Mouse (Mus musculus): ENCODE results near the gene 4930469K13Rik.

4930469K13Rik gene

DNA sequence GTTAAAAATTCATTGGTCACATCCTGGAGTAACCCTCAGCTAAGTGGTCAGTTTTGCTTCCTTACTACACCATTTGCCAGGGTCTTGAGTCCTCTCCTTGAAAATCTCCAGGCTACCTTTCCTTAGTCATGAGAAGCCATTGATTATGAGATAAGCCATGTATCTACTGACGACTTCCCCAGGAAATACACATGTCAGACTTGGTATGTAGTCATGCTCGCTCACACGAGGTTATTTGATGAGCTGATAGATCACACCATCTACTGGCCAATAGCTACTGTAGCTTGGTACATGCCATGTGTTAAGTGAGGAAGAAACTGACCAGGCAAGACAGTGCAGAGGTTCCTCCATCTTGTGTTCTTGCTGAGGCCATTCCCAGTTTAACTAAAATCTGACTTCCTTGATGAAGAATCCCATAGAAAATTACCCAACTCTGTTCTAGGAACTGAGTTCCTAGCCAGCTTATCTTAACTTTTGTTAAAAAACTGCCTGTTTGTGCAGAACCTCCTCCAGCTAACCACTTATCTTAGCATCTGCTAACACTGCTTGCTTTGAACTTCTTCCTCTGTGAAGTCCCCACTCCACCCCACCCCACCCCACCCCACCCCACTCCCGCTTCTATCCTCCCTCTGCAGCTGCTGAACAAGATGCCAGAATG is 158.8 kb downstream of the 4930469K13Rik start:
- no peak for DNase-seq (ENCODE audit: low read depth, low spot score)

DNA sequence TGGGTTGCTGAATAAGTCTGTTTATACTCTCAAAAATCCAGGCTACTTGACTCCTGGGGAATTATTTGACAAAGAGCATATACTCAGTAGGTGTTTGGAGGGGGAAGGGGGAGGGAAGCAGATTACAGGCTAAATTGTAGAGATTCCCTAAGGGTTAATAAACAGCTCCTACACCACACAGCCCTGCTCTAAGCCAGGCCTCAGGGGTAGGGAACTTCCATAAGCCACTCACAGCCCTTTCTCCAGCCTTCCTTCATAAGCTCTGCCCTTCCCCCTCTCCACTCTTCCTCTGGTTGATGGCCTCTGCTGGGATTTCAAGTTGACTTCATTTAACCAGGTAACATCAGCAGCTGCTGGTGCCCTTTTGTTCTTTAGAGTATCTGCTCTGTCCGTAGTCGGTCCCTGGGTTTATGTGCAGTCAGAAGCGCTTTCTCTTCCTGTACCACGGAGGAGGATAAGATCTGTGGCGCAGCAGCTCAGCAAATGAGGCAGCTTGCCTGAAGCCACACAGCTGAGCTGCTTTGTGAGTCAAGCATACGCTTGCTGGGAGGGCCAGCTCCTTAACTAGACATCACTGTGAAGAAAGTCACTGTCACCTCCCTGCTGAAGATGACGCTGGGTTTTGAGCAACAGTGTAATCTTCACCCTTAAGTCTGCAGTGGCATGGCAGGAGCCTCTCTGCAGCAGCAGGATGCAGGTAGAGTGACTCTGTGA is 159.6 kb downstream of the 4930469K13Rik start:
- DNase-seq (ENCODE audit: low read depth, low spot score), result no peak

DNA sequence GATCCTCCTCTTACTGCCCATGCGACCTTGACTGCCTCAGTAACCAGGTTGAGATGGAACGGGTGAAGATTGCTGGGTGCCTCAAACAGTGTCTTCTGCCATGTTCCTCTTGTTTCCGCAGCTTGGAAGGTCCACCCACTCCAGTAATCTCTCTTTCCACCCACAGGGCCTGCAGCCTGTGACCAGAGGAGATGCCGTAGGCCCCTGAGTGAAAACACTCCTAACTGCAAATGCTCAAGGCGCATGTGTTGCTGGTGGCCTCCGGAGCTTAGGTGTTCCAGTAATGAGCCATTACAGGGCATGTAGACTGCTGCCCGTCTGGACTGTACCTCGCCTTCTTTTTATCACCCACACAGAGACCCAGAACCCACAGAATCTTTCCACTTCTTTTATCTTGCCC is 160.7 kb downstream of the 4930469K13Rik start:
- no peak for DNase-seq (ENCODE audit: low read depth, low spot score)

DNA sequence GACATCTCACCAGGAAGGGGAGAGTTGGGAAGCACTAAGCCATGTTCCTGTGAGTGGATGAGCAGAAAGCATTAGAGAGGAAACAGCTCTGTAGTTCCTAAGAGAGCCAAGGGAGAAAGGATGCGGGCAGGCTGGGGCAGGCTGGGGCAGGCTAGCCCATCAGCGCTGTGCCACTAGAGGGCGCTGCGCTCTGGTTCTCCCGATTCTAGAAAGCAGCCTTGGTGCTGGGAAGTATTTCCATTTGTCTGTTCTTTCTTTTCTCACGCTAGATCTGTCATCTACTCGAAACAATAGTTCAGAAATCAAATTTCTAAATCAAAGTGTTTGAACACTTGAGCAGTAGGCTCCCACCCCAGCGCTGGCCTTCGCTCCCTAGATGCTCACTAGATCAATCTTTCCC is 164.1 kb downstream of the 4930469K13Rik start:
- peak; percentile 61 for DNase-seq (ENCODE audit: low read depth, low spot score)

DNA sequence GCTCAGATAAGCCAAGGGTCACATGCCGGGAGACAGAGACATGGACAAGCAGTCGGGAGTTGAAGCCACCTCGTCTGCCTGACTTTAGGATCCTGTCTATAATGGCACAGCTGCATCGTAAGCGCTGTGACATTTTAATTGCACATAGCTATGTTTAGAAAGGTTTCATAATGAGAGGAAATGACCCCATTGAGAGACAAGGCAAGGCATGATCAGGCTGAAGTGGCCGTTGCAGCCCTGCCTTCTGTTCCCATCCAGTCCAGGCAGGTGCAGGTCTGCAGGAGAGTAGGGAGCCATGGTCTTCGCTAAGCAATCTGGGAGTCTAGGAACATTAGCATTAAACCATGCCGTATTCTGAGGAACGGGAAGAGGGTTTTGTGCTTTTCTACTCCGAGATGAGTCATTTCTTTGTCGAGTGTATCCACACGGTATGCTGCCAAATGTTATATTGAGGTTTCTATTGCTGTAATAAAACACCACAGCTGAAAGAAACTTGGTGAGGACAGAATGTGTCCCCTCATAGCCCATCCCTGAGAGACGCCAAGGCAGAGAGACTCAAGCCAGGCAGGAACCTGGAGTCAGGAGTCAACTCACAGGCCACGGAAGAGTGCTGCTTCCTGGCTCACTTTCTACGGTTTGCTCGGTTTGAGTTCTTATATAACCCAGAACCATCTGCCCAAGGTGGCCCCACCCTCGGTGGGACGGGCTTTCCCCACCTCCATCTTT is 165.8 kb downstream of the 4930469K13Rik start:
- no peak for DNase-seq (ENCODE audit: low read depth, low spot score)

DNA sequence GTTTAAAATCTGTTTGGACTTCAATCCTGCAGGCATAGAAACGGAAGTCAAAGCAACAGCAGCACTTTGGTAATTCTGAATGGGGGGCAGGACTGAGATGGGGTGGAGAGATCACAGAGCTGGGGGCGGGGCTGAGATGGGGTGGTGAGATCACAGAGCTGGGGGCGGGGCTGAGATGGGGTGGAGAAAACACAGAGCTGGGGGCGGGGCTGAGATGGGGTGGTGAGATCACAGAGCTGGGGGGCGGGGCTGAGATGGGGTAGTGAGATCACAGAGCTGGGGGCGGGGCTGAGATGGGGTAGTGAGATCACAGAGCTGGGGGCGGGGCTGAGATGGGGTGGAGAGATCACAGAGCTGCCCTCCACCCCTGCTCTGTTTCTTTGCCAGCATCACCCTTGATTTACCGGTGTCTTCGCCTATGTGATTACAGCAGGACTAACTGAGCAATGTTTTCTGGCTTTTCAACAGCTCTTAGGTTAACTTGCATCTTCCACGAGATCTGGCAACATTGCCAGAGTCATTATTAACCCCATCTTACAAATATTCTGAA is 166.4 kb downstream of the 4930469K13Rik start:
- DNase-seq (ENCODE audit: low read depth, low spot score), result peak; percentile 82

DNA sequence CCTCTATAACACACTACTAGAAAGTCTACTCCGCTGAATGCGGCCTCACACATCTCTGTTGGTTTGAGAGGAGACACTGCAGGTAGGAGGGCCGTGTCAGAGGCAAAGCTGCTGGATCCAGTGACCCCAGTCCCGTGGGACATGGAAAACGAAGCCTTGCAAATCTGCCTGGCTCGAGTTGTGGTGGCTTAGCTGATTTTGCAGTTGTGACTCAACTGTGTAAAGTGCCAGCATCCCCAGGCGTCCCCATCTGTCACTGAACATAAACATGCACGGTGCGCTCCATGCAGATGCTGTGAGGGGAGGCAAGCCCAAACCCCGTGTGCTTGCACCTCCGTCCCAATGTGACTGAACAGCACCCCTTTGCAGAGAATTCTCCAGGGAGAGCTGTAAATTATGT is 168.9 kb downstream of the 4930469K13Rik start:
- no peak for DNase-seq (ENCODE audit: low read depth, low spot score)

DNA sequence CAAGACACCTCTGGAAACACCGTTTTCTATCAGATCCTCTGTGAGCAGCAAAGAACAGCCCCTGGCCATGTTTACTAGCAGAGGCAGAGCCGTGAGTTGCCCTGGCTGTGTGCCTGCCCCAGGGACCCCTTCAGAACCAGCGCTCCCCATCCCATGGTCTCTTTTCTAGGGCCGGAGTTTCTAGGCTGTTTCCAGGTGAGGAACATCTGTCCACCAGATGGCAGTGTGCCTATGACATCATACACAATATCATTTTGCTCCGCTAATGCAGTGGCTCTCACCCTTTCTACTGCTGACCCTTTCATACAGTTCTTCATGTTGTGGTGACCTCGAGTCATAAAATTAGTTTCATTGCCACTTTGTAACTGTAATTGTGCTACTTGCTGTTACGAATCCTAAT is 169.7 kb downstream of the 4930469K13Rik start:
- peak; percentile 59 for DNase-seq (ENCODE audit: low read depth, low spot score)

DNA sequence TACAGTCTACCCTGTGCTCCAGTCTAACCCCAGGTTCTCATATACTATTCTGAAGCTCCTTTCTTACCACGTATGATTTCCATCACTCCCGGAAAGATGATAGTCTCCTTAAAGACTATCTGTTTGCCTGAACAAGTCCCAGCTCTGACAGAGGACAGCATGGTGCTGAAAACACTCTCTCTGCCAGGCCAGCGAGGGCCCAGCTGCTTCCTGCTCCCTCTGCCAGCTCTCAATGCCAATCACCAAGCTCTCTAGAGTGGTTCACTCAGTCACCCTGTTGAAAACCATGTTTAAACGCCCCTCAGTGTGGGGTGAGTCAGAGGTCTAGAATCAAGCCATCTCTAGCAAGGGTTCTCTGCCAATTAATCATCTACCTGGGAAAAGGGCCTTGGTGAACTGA is 170.5 kb downstream of the 4930469K13Rik start:
- DNase-seq (ENCODE audit: low read depth, low spot score), result no peak

DNA sequence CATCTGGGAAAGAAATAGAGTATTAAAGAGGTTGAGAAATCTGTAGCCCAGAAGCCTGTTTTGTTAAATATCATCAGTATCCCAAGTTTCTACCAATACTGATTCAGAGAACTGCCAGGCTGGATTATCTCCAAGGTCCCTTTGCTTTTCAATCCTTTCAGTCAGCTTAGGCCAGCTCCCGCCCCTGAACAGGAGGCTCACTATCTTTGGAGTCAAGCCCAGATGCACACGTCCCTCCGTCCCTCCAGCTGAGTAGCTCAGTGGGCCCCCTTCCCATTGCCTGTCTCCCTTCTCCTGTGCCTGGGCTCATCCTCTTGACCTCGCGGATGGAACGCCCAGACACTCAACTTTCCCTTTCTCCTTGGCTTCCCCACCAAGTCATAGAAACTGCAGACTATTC is 171.0 kb downstream of the 4930469K13Rik start:
- DNase-seq (ENCODE audit: low read depth, low spot score), result no peak

DNA sequence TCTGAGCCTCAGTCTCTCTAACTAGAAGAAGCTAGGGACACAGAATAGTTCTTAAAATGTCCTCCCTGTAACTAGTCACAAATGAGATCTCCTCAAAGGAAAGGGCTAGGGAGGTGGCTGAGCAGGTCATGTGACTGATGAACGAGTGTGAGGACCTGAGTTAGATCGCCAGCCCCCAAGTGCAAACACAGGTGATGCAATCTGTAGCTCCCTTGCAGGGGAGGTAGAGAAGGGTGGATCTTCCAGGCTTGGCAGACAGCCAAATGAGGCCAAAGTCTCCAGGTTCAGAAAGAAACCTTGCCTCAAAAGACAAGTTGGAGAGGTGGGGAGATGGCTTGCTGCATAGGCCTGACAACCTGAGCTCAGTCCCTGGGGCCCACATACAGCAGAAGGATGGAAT is 171.8 kb downstream of the 4930469K13Rik start:
- no peak for DNase-seq (ENCODE audit: low read depth, low spot score)

DNA sequence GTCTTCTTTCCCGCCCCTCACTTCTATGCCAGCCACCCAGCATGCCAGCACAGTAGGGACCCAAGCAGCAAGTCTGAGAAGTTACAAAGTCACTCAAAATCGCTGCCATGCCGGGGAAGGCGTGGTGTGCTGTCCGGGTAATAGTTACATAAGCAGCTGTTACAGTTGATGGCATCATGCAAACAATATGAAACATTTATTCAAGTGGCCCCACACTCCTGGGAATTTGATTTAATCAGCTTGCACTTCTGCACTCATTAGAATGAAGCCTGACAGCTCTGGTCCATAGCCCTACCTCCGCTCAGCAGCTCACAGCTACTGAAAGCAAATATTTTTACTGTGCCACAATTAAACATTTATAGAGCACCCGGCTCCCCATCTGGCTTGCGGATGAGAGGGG is 172.6 kb downstream of the 4930469K13Rik start:
- DNase-seq (ENCODE audit: low read depth, low spot score), result no peak

All from R1 (cell line).